Mouse (Mus musculus): ENCODE data around the gene Gpatch2.

The Gpatch2 gene

DNA sequence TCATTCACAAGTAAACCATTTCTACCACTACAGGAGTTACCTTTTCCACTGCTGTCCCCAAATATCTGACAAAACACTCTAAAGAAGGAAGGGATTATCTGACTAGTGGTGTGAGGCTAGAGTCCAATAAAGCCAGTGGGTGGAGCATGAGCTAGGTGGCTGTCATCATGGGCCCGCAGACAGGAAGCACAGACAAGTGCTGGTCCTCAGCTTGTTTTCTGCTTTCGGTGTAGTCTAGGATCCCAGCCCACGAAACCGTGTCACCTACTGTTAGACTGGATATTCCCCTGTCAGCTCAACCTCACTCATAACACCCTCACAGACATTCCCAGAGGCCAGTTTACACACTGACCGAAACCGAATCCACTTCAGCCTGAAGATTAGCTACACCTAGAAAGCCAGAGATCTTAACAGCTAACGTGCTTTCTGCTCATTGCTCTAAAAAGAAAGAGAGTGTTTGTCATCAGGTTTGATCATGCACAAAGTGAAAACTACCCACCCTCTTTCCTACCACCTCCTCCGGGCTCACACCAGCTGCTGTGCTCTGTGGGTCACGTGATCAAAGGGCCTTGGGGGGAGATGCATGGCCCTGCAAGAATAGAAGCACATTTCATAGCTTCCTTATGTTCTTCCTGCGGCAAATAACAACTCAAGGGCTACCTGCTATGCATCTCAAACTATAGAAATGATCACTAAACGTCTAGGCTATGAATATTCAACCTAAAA is 161.8 kb downstream of the Gpatch2 start:
- DNase-seq: no peak

DNA sequence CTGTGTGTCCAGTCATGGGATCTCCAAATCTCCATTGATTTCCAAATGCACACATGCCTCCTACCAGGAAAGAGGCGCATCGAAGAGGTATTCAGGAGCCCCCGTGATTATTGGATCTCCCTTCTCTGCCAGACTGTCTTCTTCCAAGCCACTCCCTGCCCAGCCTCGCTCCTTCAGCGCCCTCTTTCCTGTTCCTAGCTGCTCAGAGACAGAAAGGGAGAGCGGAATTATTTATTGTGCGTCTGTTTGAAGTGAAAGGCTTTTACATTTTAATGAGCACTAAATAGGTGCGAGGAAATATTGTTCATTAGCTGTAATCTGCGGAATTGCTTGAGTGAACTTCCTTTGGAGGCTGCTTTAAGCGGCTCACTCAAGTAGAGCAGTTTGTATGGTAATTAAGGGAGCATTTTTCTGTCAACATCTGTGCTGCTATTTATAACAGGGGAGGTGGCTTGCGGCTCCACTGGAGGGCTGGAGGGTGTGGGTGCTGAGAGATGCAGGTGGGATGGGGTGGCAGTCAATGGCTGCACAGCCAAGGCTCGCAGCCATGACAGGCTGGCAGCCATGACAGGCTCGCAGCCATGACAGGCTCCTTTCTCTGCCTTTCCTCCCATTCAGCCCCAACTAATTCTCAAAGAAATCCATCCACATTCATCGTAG is 162.7 kb downstream of the Gpatch2 start:
- peak; percentile 18 for DNase-seq

DNA sequence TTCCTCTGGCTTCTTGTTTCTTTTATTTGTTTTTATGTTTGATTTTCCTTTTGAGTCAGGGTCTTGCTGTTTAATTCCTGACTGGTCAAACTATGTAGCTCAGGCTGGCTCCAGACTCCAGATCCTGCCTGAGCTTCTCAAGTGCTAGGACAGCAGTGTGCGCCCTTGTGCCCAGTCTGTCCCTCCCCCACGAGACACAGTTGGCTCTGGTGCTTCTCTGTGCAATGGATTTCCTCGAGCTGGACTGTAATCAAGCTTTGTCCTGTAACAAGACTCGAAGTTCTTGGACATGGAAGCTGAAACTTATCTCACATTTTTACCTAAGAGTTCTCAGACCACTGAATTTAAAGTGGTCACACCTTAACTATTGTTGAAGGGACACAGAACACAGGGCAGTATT is 174.2 kb downstream of the Gpatch2 start:
- no peak for DNase-seq

DNA sequence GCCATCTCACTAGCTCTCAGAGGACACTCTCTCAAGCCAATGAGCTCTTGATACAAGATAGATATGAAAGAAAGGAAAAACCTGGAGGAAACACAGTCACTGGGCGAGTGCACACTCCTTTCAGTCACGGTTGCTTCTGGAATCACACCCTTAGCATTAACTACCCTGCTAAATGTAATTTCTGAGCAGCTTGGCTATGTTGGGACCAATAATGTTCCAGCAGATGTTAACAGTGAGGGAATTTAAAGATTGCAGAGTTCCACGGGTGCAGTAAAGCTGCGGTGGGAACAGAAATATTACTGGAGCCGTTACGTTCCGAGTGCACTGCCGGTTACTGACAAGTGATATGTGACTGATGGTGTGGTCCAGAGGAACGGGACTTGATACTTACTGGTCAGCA is 185.5 kb downstream of the Gpatch2 start:
- no peak for DNase-seq
